Mouse (Mus musculus) inflammation-experienced regulatory T-cells, adult 6 months (primary cell): Measurements from ENCODE around the gene Clic6. TPM values are rescaled to one million over a fixed set of nuclear protein-coding genes. Genes with fewer than 3 reads are reported as not detected.
"Not testable (repeated sequence)": the region's sequence is repeated elsewhere in the genome, so short reads cannot be mapped to it uniquely, and the experiment has no call there.

ENCODE experiments used
- ATAC-seq: one replicate; pipeline ENCODE4 v1.8.0; 2017
- polyA plus RNA-seq, 3 experiments: library from polyadenylated mRNA; unstranded; fragments of 100-300 nt; shearing (Covaris generic); gene quantifications; one replicate each; pipeline ENCODE4 v1.2.1; 2017

The Clic6 gene
- polyA plus RNA-seq, 3 experiments from 2014 or later = not detected

GRCm38 (mm10) chr16:92472898-92473297 is 12.6 kb upstream of the Clic6 start:
- no peak for ATAC-seq

GRCm38 (mm10) chr16:92475093-92475860 is 10.3 kb upstream of the Clic6 start:
- ATAC-seq = no peak

GRCm38 (mm10) chr16:92478561-92479150 is 6.9 kb upstream of the Clic6 start:
- no peak for ATAC-seq

GRCm38 (mm10) chr16:92487086-92487485 is 1.6 kb downstream of the Clic6 start:
- ATAC-seq = no peak

GRCm38 (mm10) chr16:92487489-92487888 is 2.0 kb downstream of the Clic6 start:
- ATAC-seq = no peak

GRCm38 (mm10) chr16:92488456-92488855 is 2.9 kb downstream of the Clic6 start:
- no peak for ATAC-seq

- ATAC-seq = no peak
Measured at GRCm38 (mm10) chr16:92489356-92489755, 3.8 kb downstream of the Clic6 start.

GRCm38 (mm10) chr16:92497851-92498588 is 12.5 kb downstream of the Clic6 start:
- no peak for ATAC-seq

GRCm38 (mm10) chr16:92498589-92498981 is 13.0 kb downstream of the Clic6 start:
- no peak for ATAC-seq

GRCm38 (mm10) chr16:92499324-92499723 is 13.8 kb downstream of the Clic6 start:
- ATAC-seq = no peak

GRCm38 (mm10) chr16:92500534-92500933 is 15.0 kb downstream of the Clic6 start:
- no peak for ATAC-seq

- ATAC-seq = no peak
Measured at GRCm38 (mm10) chr16:92503105-92503504, 17.6 kb downstream of the Clic6 start.

GRCm38 (mm10) chr16:92507573-92507972 is 22.0 kb downstream of the Clic6 start:
- no peak for ATAC-seq

GRCm38 (mm10) chr16:92510835-92511772 is 25.6 kb downstream of the Clic6 start:
- no peak for ATAC-seq

- no peak for ATAC-seq
Measured at GRCm38 (mm10) chr16:92511773-92512391, 26.3 kb downstream of the Clic6 start.

GRCm38 (mm10) chr16:92514896-92515295 is 29.4 kb downstream of the Clic6 start:
- not testable (repeated sequence) for ATAC-seq

GRCm38 (mm10) chr16:92516139-92516538 is 30.6 kb downstream of the Clic6 start:
- ATAC-seq = no peak

- no peak for ATAC-seq
Measured at GRCm38 (mm10) chr16:92518718-92519117, 33.2 kb downstream of the Clic6 start.

GRCm38 (mm10) chr16:92519820-92520492 is 34.4 kb downstream of the Clic6 start:
- no peak for ATAC-seq

- ATAC-seq = no peak
Measured at GRCm38 (mm10) chr16:92523351-92523750, 37.8 kb downstream of the Clic6 start.

- ATAC-seq = no peak
Measured at GRCm38 (mm10) chr16:92524651-92525050, 39.1 kb downstream of the Clic6 start.
